Mouse (Mus musculus): ENCODE data around the gene Gm10190. TPM values are rescaled to one million over a fixed set of nuclear protein-coding genes. Genes with fewer than 3 reads are reported as not detected.
"Not testable (repeated sequence)": the region's sequence is repeated elsewhere in the genome, so short reads cannot be mapped to it uniquely, and the experiment has no call there.

Gm10190 gene
- total RNA-seq (2015): not detected in 2 replicates
- not detected in 2 replicates for total RNA-seq (2017)

- ATAC-seq (replicated peaks; ENCODE audit: poor library complexity): peak; percentile 98
Observed at GRCm38 (mm10) chr17:80372989-80373725, at the start of gene Gm10190. Gene Gm10190, minus strand, starts transcription at chr17:80373541.

GRCm38 (mm10) chr17:80420998-80421397 is 47.7 kb upstream of the Gm10190 start:
- ATAC-seq (replicated peaks; ENCODE audit: poor library complexity): no peak

- ATAC-seq (replicated peaks; ENCODE audit: poor library complexity): peak; percentile 60
Observed at GRCm38 (mm10) chr17:80418572-80419210, 45.4 kb upstream of the Gm10190 start.

GRCm38 (mm10) chr17:80411182-80411581 is 37.8 kb upstream of the Gm10190 start:
- ATAC-seq (replicated peaks; ENCODE audit: poor library complexity): peak; percentile 96

DNA sequence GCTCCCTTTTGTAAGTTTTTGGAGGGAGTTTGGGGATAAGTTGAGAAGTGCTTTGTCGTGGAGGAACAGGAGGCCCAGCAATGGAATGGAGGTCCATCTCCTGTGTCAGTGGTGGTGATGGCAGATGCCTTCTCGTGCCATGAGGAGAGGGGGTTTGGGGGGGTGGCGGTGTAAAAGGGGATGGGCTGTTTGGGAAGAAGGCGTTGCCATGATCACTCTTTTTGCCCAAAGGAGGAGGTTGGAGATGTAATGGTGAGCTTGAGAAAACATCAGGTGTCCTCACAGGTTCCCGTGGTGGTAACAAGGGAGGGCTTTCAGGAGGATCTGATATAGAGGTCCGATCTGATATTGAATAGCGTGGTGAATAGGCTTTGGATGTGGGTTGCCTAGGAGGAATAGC is 24.9 kb upstream of the Gm10190 start:
- no peak for ATAC-seq (replicated peaks; ENCODE audit: poor library complexity)

DNA sequence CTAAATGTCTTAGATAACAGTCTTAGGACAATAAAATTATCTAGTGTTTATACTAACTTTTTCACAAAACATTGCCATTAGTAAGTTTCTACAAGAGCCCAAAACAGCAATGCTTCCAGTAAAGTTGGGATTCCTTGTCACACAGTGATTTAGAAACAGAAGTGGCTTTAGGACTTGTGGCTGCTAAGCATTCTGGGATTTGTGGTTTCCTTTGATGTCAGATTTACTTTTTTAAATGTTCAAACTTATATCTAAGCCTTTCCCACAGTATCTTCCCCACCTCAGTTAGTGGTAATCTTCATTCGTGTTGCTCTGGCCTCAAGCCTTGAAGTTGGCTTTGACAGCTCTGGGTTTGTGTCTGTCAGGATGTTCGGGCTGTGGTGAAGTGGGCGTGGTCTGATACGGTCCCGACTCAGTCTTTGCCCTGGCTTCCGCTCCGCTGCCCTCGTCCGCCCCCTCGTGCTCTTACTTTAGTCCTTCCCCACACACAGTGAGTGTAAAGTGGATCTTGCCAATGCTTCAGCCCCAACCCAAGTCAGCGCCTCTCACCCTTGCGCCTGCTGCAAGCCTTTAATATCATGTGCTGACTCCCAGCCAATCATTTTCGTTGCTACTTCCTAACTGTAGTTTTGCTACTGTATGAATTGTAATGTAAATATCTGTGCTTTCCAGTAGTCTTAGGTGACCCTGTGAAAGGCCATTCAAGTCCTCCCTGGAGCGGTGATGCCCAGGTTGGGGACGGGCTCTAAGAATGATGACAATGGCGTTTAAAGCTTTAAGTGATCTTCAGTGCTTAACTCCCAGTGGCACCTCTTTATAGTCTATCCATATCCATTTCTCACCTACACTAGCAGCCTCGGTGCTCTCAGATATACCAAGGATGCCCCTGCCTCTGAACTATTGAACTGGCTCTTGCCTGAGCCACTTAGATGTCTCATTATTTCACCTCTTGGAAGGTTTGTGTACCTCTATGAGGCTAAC is 18.4 kb upstream of the Gm10190 start:
- ATAC-seq (replicated peaks; ENCODE audit: poor library complexity): peak; percentile 99

- ATAC-seq (replicated peaks; ENCODE audit: poor library complexity): no peak
Observed at GRCm38 (mm10) chr17:80390024-80390423, 16.7 kb upstream of the Gm10190 start.

- no peak for ATAC-seq (replicated peaks; ENCODE audit: poor library complexity)
Observed at GRCm38 (mm10) chr17:80385671-80386070, 12.3 kb upstream of the Gm10190 start.

DNA sequence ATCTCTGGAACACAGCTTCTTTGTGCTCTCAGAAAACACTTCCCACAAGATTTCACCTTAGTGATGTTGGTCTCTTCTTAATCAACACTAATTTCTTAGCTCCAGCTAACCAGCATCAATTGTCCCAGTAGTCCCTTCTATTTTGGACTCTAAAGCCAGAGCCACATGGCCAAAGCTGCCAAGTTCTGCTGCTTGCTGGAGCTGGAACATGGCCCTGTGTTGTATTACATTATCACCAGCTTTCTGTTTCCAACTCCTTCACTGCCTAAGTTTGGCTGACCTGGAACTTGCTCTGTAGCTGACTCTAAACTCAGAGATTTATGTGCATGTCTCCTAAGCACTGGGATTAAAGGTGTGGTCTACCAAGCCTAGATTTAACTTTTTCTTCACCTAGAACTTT is 5.0 kb upstream of the Gm10190 start:
- ATAC-seq (replicated peaks; ENCODE audit: poor library complexity): not testable (repeated sequence)

DNA sequence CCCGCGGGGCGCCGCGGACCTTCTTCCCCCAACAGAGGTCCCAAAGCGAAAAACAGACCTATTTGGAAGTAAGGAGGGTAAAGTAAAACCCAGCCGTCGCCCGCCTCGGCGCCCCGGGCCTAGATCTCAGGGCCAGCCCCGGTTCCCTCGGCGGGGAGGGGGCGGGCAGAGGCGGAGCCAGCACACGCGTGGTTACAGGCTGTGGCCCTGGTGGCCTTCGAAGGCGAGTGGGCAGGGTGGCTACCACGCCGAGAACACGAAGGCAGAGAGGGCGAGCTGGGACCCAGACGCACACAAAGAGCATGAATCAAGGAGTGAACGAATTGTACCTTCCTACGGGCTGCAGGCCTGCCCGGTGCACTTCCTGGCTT is 370 bp upstream of the Gm10190 start:
- 0 out of 2 replicates have a peak, but pooled peaks have one; percentile 7 for ATAC-seq (replicated peaks; ENCODE audit: poor library complexity)

DNA sequence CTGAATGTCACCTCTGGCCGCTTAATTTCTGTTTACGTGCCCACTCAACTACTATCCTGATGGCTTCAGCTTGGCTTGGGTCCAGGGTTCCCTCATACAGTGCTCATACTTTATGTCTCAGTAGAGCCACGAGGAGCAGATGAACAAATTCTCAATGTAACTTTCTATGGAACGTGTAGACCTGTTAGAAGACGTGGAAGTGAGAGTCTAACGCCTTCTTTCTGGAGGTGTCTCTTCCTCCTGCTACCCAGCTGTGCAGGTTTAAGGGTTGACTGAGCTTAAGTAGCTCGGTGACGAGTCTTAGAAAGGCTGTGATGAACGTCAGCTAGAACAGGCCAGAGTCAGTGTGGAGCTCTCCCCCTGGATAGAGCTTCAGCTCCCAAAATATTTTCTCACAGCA is 4.7 kb downstream of the Gm10190 start:
- no peak for ATAC-seq (replicated peaks; ENCODE audit: poor library complexity)

DNA sequence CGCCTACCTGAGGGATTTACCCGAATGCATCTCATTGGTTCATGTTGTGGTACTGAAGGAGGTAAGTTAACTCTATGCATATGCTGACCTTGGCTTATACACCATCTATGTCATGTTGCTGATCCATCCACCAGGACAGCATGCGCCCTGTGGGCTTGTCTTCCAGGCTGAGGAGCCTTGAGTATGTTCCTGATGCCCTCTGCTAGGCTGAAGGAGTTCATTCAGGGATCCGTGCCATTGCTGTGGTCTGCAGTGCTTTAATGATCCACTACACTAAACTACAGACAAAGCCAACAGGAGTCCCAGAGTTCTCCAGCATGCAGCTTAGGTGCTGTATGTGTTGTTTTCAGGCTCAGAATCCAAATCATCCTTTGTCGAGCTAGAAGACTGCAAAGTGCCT is 6.1 kb downstream of the Gm10190 start:
- no peak for ATAC-seq (replicated peaks; ENCODE audit: poor library complexity)

- 0 out of 2 replicates have a peak, but pooled peaks have one; percentile 11 for ATAC-seq (replicated peaks; ENCODE audit: poor library complexity)
Observed at GRCm38 (mm10) chr17:80360245-80360644, 13.1 kb downstream of the Gm10190 start.

GRCm38 (mm10) chr17:80347234-80347633 is 26.1 kb downstream of the Gm10190 start:
- ATAC-seq (replicated peaks; ENCODE audit: poor library complexity): no peak

DNA sequence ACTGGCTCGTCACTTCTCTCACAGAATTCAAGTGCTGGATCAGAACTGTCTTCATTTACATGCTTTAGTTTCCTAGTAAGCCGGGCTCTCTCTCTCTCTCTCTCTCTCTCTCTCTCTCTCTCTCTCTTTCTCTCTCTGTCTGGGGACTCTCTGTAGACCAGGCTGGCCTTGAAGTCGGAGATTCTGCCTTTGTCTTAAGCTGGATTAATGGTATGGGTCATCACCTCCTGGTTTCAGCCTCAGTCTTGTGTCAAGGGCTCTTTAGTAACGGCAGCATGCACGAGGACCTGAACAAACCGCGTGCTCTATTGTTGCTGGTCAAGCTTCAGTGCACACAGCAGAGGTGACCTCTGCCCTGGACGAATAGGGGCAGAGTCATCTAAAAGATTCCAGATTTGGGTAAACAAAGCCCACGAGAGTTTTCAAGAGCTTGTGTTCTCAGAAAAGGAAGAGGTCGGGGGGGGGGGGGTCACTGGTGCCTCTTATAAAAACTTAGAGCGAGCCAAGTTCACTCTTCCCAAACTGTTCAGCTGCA is 26.7 kb downstream of the Gm10190 start:
- no peak for ATAC-seq (replicated peaks; ENCODE audit: poor library complexity)

GRCm38 (mm10) chr17:80345277-80345676 is 28.1 kb downstream of the Gm10190 start:
- peak; percentile 60 for ATAC-seq (replicated peaks; ENCODE audit: poor library complexity)

DNA sequence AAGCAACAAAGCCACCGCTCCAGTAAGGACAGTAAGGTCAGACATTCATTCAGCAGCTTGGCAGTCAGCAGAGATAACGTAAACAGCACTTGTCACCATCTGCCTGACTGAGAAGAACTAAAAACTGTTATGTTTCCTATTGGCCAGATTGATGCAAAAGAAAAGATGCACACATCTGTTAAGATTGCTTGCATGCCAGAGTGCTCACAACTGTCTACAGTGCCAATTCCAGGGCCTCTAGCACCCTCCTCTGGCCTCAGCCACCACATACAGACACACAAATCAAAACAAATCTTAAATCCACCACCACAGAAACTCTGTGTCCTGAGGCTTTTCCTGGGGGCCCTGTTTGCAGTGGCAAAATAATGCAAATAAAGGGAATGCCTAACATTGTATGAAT is 41.0 kb downstream of the Gm10190 start:
- peak; percentile 57 for ATAC-seq (replicated peaks; ENCODE audit: poor library complexity)

DNA sequence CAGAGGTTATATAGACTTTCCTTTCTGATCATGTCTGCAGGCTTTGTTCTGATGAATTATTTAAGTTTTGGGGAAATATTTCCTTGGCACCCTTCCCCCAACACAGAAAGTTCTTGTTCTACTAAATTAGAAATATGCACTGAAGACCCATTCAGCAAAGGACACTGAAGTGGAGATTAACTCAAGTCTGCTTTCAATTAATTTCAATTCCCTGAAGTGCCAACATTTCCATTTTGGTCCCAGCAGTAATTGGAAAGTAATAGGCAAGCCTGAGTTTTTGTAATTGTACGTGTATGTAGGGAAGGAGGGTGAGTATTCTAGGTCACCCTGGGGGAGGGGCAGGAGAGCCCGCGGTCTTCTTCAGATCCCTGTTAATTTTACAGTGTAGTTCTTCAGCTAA is 46.9 kb downstream of the Gm10190 start:
- no peak for ATAC-seq (replicated peaks; ENCODE audit: poor library complexity)

DNA sequence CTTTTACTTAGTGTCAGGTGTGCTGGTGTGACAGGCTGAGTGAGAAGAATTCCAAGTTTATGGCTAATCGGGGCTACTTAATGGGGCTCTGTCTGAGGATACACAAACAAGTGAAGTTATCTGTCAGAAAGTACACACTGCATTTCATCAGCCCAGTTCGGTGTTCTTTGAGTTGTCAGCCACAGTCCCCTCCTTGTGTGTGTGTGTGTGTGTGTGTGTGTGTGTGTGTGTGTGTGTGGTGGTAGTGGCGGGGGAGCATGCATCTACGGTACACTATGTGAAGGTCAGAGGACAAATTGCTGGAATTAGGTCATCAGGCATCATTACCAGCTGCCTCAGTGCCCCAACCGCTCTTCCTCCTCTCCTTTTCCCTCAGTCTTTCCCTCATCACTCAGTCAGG is 47.9 kb downstream of the Gm10190 start:
- no peak for ATAC-seq (replicated peaks; ENCODE audit: poor library complexity)

DNA sequence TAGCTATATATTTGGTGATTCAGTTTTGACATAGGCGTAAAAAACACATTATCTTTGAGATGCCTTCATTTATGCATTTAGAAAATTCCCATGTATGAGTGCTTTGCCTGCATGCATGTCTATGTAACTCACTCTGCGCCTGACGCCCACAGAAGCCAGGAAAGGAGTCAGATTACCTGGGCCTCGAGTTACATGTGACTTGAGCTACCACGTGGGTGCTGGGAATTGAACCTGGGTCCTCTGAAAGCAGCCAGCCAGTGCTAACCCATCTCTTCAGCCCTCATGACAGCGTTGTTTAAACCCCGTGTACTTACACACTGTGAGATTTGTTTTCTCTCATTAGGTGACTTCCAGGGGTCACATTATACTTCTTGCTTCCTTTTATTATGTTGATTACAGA is 48.8 kb downstream of the Gm10190 start:
- ATAC-seq (replicated peaks; ENCODE audit: poor library complexity): no peak

GRCm38 (mm10) chr17:80323658-80324057 is 49.7 kb downstream of the Gm10190 start:
- ATAC-seq (replicated peaks; ENCODE audit: poor library complexity): peak; percentile 82
